Mouse (Mus musculus) lung, postnatal 36 days (tissue): ENCODE measurements around the gene E130308A19Rik.
A peak's percentile ranks its signal among the peaks of the same experiment; 100 is the strongest.
"Not testable (repeated sequence)": the region's sequence is repeated elsewhere in the genome, so short reads cannot be mapped to it uniquely, and the experiment has no call there.

Experiments
- DNase-seq: peaks from one replicate; pipeline ENCODE4 v3.0.0; 2022; ENCODE audit warnings: mixed read lengths

Gene E130308A19Rik

DNA sequence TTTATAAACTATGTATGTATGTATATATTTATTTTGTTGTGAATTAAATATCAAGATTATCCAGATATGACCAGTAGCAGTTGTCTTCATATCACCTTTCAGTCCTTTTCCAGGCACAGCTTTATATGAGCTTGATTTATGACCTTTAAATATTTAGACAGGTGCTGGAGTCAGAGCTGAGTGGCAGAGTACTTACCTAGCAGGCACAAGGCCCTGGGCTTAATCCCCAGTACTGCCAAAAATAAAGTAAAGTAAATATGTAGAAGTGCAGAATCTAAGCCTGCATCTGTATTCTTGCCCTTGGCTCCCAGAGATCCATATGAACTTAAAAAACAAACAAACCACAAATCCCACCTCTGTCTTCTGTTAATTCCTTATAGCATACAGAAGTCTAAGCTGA lies 163.0 kb downstream of the E130308A19Rik start:
- peak; percentile 17 for DNase-seq

GRCm38 (mm10) chr4:59793626-59794025 lies 167.6 kb downstream of the E130308A19Rik start:
- DNase-seq = not testable (repeated sequence)

DNA sequence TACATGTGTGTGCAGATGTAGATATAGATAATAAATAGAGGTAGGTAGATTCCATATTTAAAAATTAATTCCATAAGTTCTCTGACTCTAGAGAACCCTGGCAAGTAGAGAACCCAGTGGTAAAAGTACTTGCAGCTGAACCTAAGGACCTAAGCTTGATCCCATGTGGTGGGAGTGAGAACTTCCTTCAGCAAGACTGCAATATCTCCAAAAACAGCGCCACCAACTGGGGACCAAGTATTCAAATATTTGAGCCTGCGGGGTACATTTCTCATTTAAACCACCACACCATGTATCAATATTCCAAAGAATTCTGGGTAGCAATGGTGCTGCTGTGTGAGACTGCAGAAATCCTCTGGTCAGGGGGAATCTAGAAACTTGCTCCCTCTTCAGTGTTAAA lies 168.1 kb downstream of the E130308A19Rik start:
- DNase-seq = no peak

GRCm38 (mm10) chr4:59795788-59796455 lies 169.9 kb downstream of the E130308A19Rik start:
- DNase-seq = no peak

DNA sequence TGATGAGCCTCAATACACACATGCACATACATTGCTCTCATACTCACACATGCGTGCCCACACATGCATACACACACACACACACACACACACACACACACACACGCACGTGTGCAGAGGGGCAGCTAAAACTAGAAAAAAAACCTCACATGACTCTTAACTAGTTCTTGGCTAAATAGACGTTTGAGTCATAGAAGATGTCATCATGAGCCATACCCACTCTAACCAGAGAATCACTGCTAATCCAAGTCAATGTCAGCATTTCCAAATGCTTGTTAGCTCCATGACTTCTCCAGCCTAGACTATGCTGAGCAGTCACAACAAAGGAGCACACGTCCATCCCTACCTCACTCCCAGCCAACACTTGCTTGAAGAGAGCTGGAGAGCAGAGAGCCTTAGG lies 174.2 kb downstream of the E130308A19Rik start:
- no peak for DNase-seq

DNA sequence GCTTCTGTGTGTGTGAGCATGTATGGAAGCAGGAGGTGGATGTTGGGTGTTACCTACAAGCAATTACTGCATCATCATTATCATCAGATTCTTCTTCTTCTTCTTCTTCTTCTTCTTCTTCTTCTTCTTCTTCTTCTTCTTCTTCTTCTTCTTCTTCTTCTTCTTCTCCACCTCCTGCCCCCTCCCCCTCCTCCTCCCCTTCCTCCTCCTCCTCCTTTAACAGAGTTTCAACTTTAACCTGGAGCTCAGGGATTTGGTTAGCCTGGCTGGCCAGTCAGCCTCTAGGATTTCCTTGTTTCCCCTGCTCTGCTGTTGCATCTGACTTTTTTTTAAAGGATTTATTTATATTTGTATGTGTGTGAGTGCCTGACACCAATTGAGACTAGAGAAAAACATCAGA lies 175.5 kb downstream of the E130308A19Rik start, which contains the start of gene Inip:
Inip (minus strand) TSS at position 101 of the 400 bp plus-strand sequence.
- DNase-seq = no peak

DNA sequence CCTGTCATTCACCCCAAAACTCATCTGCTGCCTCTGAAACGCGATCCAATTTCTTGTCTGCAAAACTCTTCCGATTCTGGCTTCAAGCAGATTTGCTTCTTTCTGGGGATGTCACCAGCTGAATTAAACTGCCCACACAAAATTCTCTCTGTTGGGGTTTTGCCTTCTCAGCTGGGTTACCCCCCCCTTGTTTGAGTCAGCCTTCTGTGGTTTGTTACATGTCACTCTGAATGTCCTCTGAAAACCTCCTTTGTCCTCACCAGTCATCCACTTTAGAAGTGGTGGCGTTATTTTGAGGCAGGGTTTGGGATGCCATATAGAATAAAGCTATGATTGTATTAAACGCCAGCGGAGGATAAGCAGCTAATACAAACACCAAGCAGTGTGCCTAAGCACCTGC lies 176.1 kb downstream of the E130308A19Rik start:
- DNase-seq = no peak

- DNase-seq = no peak
Observed at GRCm38 (mm10) chr4:59802792-59803191, 176.8 kb downstream of the E130308A19Rik start.

GRCm38 (mm10) chr4:59803358-59803757 lies 177.3 kb downstream of the E130308A19Rik start:
- DNase-seq = peak; percentile 61

DNA sequence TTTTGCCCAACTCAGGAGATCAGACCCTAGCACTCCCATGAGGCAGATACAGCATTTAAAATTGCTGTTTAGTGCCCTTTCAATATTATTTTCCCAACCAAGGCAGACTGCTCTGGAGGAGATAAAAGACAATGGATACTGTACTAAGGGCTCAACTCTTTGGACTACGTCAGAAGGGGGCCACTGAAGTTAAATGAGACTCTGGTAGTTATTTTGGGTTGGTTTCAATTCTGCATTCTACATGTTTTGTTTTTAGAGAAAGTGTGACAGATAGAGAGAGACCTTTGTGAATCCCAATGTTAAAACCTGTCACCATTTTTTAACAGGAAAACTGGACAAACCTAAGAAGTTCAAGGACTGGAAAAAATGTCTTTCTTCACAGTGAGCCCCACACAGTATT lies 178.7 kb downstream of the E130308A19Rik start:
- no peak for DNase-seq

DNA sequence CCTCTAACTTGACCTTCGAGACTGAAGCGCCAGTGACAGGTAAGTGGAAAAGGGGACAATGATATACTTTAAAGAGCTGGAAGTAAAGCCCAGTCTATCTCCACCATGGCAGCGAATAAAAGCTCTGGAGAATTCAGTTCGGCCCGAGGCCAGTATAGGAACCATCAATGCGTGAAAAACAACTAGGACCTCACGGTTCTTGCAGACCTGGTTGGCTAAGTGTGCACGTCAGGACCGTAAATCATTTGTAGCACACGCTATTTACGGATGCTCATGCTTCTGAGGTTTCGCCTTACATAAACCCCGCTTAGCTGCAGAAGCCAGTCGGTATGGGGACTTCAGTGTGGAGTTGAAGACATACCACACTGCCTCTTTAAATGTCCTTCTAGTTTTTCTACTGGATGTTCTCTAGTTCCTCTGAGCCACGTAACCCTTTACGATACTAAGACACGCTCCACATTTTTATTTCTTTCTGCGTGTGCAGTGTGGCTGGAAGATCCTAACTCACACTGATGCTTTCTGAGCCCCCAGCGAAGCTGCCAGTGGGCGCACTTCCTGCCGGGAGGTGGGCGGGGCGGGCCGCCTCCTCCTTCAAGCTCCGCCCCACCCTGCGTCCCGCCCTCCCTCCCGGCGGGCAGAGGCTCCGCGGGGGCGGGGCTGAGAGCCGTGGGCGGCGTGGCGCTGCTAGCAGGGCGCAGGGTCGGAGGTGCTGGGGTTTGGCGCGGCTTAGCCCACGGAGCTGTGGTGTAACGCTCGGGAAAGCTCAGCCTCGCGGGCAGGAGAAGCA lies 179.4 kb downstream of the E130308A19Rik start, which contains the start of gene Snx30:
Snx30 (plus strand) TSS at position 660 of the 787 bp plus-strand sequence.
- DNase-seq = peak; percentile 91

DNA sequence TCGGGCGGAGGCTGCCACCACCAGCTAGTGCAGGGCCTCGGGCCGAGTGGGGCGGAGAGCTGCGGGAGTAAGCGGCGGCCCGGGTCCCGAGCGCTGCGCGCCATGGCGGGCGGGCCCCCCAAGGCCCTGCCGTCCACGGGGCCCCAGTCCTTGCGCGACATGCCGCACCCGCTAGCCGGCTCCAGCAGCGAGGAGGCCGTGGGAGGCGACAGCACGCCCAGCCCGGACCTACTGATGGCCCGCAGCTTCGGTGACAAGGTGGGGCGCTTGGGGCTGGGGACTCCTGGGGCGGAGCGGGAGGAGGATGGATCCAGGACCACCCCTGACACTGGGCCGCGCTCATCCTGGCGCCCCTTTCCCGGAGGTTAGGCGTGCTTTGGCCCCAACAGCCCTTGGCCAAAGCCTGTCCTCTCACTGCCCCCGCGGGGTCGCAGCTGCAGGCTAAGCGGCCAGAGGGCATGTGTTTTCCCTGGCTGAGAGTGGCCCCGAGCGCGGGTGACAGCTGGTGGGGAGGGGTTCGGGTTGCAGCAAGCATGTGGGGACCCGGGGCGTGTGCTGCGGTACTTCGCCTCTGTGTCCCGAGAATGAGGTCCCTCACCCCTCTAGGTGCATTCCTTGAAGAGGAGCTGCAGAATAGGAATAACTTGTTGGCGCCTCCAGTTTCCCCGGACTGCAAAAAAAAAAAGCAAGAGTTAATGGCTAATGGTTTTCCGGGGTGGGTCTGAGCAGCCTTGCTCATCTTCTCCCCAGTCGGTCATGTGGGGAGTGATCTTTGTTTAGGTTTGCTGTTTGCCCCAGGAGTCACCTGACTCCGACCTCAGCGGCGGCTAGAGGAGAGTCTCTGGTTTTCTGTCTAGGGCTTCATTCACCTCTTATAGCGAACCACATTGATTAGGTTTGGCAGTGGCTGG lies 180.2 kb downstream of the E130308A19Rik start:
- peak; percentile 65 for DNase-seq

GRCm38 (mm10) chr4:59806879-59807195 lies 180.8 kb downstream of the E130308A19Rik start:
- no peak for DNase-seq

GRCm38 (mm10) chr4:59807521-59807920 lies 181.5 kb downstream of the E130308A19Rik start:
- no peak for DNase-seq

DNA sequence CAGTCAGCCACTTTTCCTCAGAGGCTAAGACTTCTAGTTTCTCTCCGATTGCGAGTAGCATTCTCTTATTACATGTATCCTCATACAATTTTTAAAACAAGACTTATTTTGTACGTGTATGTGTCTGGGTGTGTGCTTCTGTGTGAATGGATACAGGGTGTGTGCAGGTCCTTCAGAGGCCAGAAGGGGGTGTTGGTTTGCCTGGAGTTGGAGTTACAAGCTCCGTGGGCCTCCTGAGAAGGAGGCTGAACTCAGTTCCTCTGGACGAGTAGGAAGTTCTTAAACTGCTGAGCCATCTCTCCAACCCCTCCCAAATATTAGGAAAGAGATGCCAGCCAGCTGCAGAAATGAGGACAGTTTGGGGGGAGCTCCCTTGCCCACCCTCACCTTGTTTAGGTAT lies 182.4 kb downstream of the E130308A19Rik start:
- peak; percentile 65 for DNase-seq
